Mouse (Mus musculus): ENCODE results near the gene Agmat. TPM values are rescaled to one million over a fixed set of nuclear protein-coding genes. Genes with fewer than 3 reads are reported as not detected.

Agmat gene
- polyA plus RNA-seq, 1 experiment: 13.3 TPM

DNA sequence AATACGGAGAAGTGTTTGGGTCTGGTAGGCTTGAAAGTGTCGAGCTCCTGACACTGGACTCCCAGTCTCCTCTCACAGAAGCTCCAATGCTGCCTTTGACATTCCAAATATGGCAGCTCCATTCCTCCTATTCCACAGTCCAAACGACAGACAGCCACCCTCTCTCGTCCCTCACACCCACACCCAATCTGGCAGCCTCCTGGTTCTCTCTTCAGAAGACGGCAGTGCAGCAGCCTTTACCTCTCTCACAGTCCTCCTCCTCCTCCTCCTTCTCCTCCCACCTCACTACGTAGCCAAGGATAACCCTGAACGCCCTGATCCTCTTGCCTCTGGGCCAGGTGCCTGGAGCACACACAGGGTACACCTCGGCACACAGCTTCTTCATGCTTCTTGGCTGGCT is 33.4 kb downstream of the Agmat start:
- H3K36me3 ChIP-seq (ENCODE audit: control insufficient read depth, insufficient read depth, low read length): peaks cover 58% of the 10 kb centered on the region
- H3K4me1 ChIP-seq (ENCODE audit: control insufficient read depth, insufficient read depth, insufficient read length, low read length): peaks cover 2% of the 10 kb centered on the region; the same call in 1 of the 2 replicates
- no peaks in the 10 kb centered on the region for H3K27me3 ChIP-seq (ENCODE audit: control insufficient read depth, insufficient read depth, low read length)
- no peak overlapping the region for H3K27ac ChIP-seq (ENCODE audit: insufficient read depth, low read depth, low read length)
- TF ChIP-seq CTCF (IDR thresholded peaks at IDR 0.05; ENCODE audit: extremely low read depth, insufficient read length, insufficient replicate concordance, low read depth, low read length) (no peak), POLR2A (IDR thresholded peaks at IDR 0.05; ENCODE audit: low read depth, low read length) (no peak)
- 94% methylated on average over 8 of the region's 8 CpGs for WGBS
- H3K4me3 ChIP-seq (ENCODE audit: low read depth, low read length): no peak overlapping the region

DNA sequence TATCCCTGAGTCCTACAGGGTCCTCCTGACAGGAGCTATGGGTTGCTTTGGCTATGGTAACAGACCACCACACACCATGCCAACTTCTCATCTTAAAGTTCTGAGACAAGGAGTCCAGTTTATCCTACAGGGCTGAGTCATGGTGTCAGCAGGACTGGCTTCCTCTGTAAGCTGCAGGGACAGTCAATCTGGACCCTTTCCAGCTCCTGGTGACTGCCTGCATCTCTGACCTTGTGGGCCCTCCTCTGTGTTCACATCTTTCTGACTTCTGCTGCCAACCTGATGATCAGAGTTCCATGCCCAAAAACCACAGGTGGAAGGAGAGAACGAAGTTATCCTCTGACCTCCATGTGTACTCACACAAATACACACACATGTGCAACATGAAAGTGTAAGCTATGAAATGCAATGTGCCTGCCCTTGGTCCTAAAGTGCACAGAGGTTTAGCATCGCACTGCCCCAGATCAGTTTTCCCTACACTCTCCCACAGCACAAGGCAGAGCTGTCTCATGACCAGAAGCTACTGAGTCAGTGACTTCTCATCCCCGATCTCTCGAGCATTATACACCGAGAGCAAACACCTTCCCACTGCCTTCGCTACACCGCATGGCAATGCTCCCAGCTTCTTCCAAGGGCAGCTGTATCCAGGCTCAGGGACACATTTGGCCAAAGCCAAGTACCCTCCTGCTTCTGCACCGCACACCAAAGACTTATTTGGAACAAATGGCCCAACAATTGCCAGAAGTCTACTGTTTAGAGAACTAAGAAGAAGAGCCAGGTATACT is 34.9 kb downstream of the Agmat start:
- Histone ChIP-seq H3K4me1 (ENCODE audit: control insufficient read depth, insufficient read depth, insufficient read length, low read length) (peaks cover 2% of the 10 kb centered on the region; the same call in 1 of the 2 replicates), H3K4me3 (ENCODE audit: low read depth, low read length) (no peak overlapping the region), H3K27ac (ENCODE audit: insufficient read depth, low read depth, low read length) (no peak overlapping the region), H3K27me3 (ENCODE audit: control insufficient read depth, insufficient read depth, low read length) (no peaks in the 10 kb centered on the region), H3K36me3 (ENCODE audit: control insufficient read depth, insufficient read depth, low read length) (peaks cover 50% of the 10 kb centered on the region)
- TF ChIP-seq POLR2A (IDR thresholded peaks at IDR 0.05; ENCODE audit: low read depth, low read length) (no peak), CTCF (IDR thresholded peaks at IDR 0.05; ENCODE audit: extremely low read depth, insufficient read length, insufficient replicate concordance, low read depth, low read length) (no peak)
- WGBS: 96% methylated on average over 8 of the region's 8 CpGs

DNA sequence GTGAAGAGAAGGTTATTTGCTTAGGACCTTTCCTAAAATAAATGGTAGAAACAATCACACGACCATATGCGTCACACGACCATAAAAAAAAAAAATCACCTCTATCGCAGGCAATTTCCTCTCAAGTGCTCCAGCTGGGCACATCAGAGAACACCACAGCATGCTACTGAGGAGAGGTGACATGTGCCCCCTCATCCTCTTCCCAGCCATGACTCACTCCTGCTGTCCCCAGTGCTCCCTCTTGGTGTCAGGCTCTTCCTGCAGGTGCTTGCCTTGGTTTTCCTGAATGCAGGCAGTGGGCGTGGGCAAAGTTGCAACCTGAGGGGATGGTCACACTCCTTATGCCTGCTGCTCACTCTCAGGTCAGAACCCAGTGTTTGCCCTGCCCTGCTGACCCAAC is 38.4 kb downstream of the Agmat start:
- peaks cover 39% of the 10 kb centered on the region for H3K36me3 ChIP-seq (ENCODE audit: control insufficient read depth, insufficient read depth, low read length)
- H3K27ac ChIP-seq (ENCODE audit: insufficient read depth, low read depth, low read length): no peak overlapping the region
- WGBS: 81% methylated on average over 5 of the region's 5 CpGs

DNA sequence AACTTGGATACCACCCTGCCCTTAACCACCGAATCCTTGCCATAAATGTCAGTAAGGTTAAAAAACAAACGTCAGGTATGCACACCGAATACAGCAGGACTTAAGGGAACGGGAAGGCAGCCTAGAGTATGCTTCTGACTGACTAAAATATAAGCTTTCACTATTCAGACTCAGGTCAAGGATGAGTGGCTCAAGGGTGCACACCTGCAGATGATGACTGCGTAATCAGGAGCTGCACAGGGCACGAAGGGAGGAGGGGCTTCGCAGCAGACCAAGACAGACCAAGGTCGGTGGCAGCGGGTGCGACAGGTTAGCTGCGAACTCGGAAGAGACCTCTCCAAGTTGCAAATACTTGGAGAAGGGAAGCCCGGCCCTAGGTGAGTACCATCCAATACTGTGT is 39.7 kb downstream of the Agmat start:
- H3K4me3 ChIP-seq (ENCODE audit: low read depth, low read length): no peak overlapping the region
- H3K27ac ChIP-seq (ENCODE audit: insufficient read depth, low read depth, low read length): no peak overlapping the region
- no peaks in the 10 kb centered on the region for H3K27me3 ChIP-seq (ENCODE audit: control insufficient read depth, insufficient read depth, low read length)
- WGBS: 89% methylated on average over 13 of the region's 13 CpGs
- H3K36me3 ChIP-seq (ENCODE audit: control insufficient read depth, insufficient read depth, low read length): peaks cover 30% of the 10 kb centered on the region
- TF ChIP-seq POLR2A (IDR thresholded peaks at IDR 0.05; ENCODE audit: low read depth, low read length): no peak
- no peak for TF ChIP-seq CTCF (IDR thresholded peaks at IDR 0.05; ENCODE audit: extremely low read depth, insufficient read length, insufficient replicate concordance, low read depth, low read length)
- H3K4me1 ChIP-seq (ENCODE audit: control insufficient read depth, insufficient read depth, insufficient read length, low read length): peaks cover 7% of the 10 kb centered on the region; the same call in 1 of the 2 replicates

More for the DNA sequence above, 38.4 kb downstream of the Agmat start:
- H3K4me1 ChIP-seq (ENCODE audit: control insufficient read depth, insufficient read depth, insufficient read length, low read length): peaks cover 6% of the 10 kb centered on the region; the same call in 1 of the 2 replicates
- H3K4me3 ChIP-seq (ENCODE audit: low read depth, low read length): no peak overlapping the region
- H3K27me3 ChIP-seq (ENCODE audit: control insufficient read depth, insufficient read depth, low read length): no peaks in the 10 kb centered on the region
- TF ChIP-seq CTCF (IDR thresholded peaks at IDR 0.05; ENCODE audit: extremely low read depth, insufficient read length, insufficient replicate concordance, low read depth, low read length): no peak
- TF ChIP-seq POLR2A (IDR thresholded peaks at IDR 0.05; ENCODE audit: low read depth, low read length): no peak

DNA sequence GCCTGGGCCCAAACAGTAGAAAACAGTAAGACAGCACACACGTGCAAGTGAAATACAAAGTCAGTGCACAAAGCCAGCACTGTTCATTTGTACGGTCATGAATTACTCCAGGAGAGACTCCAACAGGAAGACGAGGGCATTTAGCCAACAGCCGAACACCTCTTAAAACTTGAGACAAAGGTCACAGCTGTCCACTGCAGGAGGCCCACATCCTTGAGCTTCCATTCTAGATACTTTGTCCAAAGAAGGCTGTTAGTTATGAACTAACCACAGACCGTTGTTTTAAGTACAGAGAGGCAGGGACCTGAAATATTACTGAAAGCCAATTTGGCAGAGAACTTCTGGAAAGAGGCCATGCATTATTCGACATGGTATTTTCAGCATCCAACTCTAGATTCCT is 40.6 kb downstream of the Agmat start:
- 21% methylated on average over 6 of the region's 6 CpGs for WGBS
- TF ChIP-seq CTCF (IDR thresholded peaks at IDR 0.05; ENCODE audit: extremely low read depth, insufficient read length, insufficient replicate concordance, low read depth, low read length): no peak
- no peak for TF ChIP-seq POLR2A (IDR thresholded peaks at IDR 0.05; ENCODE audit: low read depth, low read length)
- no peak overlapping the region for H3K4me3 ChIP-seq (ENCODE audit: low read depth, low read length)
- no peak overlapping the region for H3K27ac ChIP-seq (ENCODE audit: insufficient read depth, low read depth, low read length)
- H3K36me3 ChIP-seq (ENCODE audit: control insufficient read depth, insufficient read depth, low read length): peaks cover 26% of the 10 kb centered on the region
- peaks cover 7% of the 10 kb centered on the region; the same call in 1 of the 2 replicates for H3K4me1 ChIP-seq (ENCODE audit: control insufficient read depth, insufficient read depth, insufficient read length, low read length)
- H3K27me3 ChIP-seq (ENCODE audit: control insufficient read depth, insufficient read depth, low read length): no peaks in the 10 kb centered on the region

DNA sequence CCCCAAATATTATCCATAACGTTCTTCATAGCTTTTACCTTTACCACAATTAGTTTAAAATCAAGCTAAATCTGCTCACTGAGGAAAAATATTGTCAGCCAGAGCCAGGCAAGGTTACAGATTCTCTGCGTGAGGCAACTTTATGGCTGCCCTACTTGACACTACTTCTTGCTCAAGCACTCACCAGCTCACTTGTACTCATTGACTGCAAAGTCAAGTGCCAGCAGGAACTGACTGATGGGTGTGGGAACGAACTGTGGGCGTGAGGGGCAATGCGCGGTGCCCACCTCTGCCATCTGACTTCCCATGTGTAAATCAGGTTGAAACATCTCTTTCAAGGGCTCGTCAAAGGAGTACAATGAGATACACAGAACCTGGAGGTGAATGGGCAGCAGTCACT is 41.0 kb downstream of the Agmat start:
- no peak for TF ChIP-seq CTCF (IDR thresholded peaks at IDR 0.05; ENCODE audit: extremely low read depth, insufficient read length, insufficient replicate concordance, low read depth, low read length)
- peaks cover 7% of the 10 kb centered on the region; the same call in 1 of the 2 replicates for H3K4me1 ChIP-seq (ENCODE audit: control insufficient read depth, insufficient read depth, insufficient read length, low read length)
- no peak overlapping the region for H3K4me3 ChIP-seq (ENCODE audit: low read depth, low read length)
- H3K36me3 ChIP-seq (ENCODE audit: control insufficient read depth, insufficient read depth, low read length): peaks cover 24% of the 10 kb centered on the region
- H3K27ac ChIP-seq (ENCODE audit: insufficient read depth, low read depth, low read length): no peak overlapping the region
- H3K27me3 ChIP-seq (ENCODE audit: control insufficient read depth, insufficient read depth, low read length): no peaks in the 10 kb centered on the region
- WGBS: 83% methylated on average over 7 of the region's 7 CpGs

DNA sequence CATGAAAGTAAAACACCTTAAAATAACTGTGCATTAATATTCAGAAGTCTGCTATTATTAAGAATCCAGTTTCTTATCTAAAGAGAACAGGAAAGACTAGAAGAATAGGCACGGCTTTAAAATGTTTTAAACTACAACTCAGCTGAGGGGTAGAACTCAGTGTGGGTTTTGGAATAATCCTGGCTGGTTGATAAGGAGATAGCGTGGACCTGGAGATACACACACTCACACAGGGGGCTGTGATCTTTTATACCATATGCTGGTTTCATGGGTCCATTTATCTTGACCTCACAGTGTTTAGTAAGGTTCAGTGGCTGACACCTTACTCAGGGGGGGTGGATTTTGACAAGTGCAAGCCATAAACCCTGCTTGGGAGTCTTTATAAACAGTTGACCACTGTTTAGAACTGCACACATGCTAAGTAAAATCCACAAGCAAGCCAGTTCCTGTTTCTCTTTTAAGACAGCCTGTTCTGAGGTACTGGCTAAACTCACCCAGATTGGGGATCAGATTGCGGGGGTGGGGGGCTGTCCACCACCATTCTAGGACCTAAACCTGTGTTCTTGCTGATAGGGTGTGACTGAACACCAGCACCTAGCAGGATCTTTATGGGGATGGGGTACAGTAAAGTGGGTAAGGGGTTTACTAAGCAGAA is 43.2 kb downstream of the Agmat start:
- TF ChIP-seq POLR2A (IDR thresholded peaks at IDR 0.05; ENCODE audit: low read depth, low read length): no peak
- peaks cover 4% of the 10 kb centered on the region; the same call in 1 of the 2 replicates for H3K4me1 ChIP-seq (ENCODE audit: control insufficient read depth, insufficient read depth, insufficient read length, low read length)
- WGBS: 27% methylated on average over 3 of the region's 3 CpGs
- peaks cover 6% of the 10 kb centered on the region for H3K36me3 ChIP-seq (ENCODE audit: control insufficient read depth, insufficient read depth, low read length)
- H3K27ac ChIP-seq (ENCODE audit: insufficient read depth, low read depth, low read length): no peak overlapping the region; the same call in 1 of the 2 replicates
- H3K27me3 ChIP-seq (ENCODE audit: control insufficient read depth, insufficient read depth, low read length): no peaks in the 10 kb centered on the region
- peak overlapping the region; percentile 88 for H3K4me3 ChIP-seq (ENCODE audit: low read depth, low read length)

Data from small intestine, adult 2 months (tissue).